Mouse (Mus musculus) induced T-regulatory cell, adult 2 months (primary cell): ENCODE measurements around the gene Tbc1d1.
A peak's percentile ranks its signal among the peaks of the same experiment; 100 is the strongest.

Experiments
- DNase-seq: peaks from one replicate; pipeline ENCODE4 v3.0.0-alpha.2; 2012; ENCODE audit warnings: low read depth

Tbc1d1 gene

DNA sequence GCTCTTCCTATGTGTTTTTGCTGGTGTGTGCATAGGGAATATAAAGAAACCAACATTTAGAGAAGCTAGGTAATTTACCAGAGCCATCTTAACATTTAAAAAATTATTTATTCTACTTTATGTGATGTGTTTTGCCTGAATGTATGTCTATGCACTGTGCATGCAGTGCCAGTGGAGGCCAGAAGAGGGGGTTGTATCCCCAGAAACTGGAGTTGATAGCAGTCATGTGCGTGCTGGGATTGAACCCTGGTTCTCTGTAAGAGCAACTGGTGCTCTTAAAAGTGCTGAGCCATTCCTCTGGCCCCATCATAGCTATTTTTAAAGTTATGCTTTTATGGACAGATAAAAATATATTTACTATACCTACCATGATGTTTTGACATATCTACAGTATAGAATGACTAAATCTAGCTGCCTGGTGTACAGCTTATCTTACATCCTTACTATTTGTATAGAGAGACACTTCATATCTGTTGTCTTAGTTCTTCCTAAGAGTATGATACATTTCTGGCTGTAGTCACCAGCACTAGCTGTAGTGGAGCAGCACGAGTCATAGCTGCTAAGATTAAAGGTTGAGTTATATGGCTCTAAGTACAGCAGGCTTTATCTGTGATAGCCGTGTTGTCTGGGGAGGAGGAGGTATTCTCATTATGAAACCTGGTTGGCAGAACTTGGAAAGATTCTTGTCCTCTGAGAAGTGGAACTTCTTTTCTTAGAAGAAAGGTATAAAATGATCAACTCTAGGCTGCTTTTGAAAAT is 83.0 kb downstream of the Tbc1d1 start:
- DNase-seq, result peak; percentile 29

DNA sequence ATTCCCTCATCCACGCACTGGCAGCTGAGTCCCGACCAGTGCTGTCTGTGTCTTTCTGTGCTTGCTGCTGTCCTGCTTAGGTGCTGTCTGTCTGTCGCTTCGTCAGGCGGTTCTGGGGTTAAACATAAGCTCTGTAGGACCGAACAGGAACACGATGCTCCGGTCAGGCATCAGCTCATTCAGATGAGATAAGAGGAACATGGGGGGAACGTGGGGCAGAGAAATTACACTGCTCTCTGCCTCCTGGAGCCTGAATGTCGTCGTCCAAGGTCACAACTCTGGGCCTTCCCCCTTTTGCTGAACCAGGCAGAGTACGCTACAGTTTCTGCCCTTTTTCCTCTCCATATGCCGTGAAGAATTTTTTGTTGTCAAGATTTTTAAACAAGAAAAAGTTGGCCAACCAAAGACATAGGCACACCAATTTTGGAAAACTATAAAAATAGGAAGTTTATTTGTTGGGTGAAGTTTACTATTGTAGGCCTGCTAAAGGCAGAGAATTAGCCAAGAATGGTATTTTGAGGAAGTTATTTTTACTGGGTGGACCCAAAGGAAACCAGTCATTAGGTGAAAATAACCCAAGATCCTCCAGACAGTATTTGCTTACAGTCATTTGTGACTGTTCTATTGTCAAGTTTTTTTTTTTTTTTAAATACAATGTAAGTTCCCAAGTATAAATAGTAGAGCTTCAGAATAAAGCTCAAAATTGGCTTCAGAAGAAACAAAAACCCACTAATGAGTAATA is 85.0 kb downstream of the Tbc1d1 start:
- no peak for DNase-seq

DNA sequence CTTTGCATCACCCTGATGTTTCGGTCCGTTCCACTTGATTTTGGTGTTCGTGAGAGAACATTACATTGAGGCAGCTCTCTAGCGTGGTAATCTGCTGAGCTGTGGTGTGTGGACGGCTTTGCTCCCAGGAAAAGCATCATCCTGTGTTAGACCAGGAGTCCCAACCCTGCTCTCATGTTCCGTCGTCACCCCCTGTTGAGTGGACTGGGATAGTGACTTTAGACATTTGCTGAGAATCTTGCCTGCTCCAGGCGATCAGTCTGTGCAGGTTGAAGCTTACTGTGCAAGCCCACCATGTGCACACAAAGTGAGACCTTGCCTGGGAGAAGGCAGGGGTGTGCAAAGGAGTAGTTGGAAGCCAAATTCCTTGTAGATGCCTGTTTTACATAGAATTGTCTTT is 85.8 kb downstream of the Tbc1d1 start:
- no peak for DNase-seq

DNA sequence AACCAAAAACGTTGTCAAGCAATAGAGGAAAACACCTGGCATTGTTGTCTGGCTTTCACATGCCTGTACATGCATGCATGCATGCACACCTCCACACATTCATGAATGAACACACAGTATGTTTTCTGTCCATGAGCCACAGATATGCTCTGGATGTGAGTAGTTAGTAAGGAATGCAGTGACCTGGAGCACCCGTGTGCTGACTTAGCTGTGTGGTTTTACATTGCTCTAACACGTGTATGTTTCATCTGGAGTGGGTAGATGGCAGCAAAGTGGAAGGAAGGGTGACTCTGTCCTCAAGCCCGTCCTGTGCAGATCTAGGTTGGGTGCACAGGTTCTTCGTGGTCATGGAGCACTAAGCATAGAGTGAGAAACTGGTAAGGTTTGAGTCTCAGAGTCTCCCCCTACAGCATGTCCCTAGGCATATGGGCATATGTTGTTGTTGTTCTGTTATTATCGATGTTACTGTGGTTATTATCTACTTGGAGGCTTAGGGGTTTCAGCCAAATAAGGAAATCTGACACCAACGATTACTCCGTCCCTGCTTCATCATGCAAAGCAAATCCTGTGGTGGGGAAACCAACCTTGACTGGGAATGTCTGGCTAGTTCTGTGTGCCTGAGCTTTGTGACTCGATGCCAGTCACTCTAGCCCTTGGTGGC is 86.8 kb downstream of the Tbc1d1 start:
- DNase-seq, result peak; percentile 27

DNA sequence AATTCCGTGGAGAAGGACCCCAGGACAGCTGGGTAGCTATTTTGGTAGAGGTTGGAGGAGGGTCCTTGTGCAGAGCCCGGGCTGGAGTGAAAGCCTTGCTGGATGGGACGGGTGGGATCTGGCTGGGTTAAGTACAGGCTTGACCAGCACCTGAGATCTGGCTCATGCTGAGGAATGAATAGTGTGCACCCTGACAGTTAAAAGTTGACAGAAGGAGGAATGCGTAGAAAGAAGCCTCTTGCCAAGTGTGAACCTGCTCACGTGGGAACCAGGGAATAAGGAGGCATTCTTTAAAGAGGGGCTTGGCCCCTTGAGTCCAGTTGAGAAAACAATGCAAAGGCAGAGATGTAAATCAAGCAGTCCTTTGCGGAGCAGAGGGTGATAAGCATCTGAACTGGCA is 87.6 kb downstream of the Tbc1d1 start:
- DNase-seq, result no peak

DNA sequence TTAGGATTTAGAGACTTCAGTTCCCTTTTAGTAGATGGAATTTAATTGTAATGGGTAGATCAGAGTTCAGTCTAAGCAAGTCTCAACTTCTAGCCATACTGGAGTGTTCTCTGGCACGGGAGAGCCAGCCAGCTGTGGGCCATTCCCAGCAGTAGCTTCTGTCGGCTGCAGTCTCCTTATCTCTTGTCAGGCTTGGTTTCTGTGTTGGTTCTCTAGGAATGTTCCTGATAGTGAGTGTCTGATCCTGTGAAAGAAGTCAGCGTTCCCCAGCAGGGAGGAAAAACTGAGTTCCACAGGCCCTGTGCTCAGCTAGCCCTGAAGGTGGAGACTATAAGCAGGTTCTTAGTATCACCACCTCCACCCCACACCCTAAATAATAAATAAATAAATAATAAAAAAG is 88.2 kb downstream of the Tbc1d1 start:
- no peak for DNase-seq

DNA sequence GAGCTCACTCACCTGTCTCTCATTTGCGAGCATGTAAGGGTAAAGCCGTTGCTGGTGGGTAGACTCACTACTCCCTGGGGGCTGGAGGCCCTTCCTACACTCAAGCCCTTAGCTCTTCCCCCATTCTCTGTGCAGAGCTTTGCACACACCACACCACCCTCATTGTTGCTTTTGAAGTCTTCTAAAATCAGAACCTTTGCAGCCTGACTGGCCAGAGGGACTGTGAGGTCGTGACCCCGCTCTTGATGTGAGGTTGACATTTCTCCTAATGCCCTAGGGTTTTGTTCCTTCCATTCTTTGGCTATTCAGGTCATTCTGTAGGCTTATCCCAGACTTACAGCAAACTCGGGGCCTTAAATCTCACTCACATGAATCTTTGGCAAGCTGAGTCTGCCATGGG is 88.6 kb downstream of the Tbc1d1 start:
- DNase-seq, result no peak

DNA sequence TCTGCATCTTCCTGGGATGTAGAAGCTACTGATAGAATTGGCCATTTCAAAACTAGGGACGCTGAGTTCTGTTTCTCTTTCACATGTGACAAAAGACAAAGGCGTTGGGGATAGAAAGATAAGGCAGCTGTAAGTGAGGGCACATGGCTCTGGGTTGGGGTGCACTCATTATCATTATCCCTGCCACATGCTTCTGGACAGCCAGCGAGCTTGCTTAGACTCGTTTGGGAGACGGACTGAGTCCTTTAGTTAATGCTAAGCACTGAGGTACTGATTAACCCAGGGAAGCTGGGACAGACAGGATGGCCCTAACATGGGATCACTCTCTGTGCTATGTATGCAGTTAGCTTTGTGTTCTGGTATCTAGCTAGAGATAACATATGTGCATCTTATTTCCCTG is 95.3 kb downstream of the Tbc1d1 start:
- DNase-seq, result no peak

DNA sequence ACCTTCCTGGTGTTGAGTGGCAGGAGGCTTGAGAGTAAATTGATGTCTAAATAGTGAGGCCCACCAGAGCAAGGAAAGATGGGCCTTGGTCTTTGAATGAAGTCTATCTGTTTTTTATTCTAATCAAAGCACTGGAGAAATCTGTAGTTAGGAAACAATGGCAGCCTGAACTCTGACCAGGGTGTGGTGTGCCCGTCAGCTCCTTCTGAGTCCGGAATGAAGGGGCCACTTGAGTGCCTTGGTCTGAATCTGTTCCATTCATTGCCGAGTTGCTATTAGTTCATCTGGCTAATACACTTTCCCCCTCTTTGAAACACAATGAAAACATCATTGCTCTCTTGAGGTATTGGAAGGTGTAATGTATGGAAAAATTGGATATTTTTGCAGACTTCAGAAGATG is 98.2 kb downstream of the Tbc1d1 start:
- no peak for DNase-seq

DNA sequence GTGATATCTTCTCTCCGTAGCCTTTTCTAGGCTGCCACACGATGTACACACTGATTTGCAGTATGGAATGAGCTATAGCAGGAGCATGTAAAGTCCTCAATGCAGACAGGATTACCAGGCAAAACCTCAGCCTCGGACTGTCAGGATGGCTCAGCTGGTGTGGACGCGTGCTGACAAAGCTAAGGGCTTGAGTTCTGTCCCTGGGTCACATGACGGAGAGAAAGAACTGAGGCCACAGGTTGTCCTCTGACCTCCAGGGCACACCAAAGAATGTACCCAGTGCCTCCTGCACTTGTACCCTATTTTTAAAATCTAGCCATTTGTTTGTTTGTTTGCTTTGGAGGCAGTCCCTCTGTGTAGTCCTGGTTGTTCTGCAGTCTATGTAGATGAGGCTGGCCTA is 98.9 kb downstream of the Tbc1d1 start:
- no peak for DNase-seq

DNA sequence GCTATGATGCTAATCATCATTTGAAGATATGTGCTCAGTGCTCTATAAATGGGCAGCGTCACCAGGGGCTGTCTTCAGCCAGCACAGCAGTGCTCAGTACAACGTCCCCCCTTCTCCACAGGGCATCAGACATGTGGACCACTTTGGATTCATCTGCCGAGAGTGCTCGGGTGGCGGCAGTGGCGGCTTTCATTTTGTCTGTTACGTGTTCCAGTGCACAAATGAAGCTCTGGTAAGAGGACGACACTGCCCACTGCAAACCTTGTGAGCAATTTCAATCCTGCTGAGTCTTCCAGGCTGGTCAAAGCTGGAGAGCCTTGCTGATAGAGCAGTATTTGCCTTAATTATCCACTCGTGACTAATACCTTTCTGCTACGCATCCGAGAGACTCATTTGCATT is 107.2 kb downstream of the Tbc1d1 start:
- DNase-seq, result no peak

DNA sequence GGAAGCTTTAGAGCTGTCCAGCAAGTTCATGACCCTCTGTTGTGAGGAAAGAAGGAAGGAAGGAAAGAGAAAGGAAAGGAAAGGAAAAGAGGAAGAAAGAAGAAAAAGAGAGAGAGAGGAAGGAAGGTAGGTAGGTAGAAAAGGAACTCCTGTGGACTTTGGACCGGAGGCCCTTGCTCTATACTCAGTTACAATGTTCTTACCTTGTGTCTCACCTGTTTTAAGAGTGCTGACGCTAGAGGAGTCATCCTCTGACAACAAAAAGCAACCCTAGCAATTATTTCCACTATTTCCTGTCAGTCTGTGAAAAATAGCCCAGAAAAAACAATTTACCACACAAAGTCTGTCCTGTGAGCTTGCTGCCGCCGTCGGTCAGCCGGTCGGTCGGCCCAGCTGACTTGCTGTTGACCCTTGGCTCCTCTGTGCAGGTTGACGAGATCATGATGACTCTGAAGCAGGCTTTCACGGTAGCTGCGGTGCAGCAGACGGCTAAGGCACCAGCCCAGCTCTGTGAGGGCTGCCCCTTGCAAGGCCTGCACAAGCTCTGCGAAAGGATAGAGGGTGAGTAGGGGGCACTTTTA is 107.9 kb downstream of the Tbc1d1 start:
- no peak for DNase-seq

DNA sequence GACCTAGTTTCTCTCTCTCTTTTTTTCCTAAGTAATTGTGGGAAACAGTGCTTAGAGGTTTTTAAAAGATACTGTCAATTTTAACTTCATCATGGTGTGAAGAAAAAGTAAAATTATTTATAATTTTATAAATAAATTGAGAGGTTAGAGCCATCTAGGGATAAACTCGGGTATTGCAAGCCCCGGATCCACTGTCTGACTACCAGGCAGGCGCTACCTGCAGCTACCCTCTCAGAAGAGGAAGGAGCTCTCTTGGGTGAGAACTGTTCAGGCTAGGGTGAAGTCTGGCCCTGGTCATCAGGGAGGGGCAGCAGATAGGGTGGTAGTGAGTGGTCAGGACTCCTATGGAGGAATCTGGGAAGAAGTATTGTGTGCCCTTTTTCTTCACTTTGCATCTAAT is 109.0 kb downstream of the Tbc1d1 start:
- DNase-seq, result peak; percentile 58

DNA sequence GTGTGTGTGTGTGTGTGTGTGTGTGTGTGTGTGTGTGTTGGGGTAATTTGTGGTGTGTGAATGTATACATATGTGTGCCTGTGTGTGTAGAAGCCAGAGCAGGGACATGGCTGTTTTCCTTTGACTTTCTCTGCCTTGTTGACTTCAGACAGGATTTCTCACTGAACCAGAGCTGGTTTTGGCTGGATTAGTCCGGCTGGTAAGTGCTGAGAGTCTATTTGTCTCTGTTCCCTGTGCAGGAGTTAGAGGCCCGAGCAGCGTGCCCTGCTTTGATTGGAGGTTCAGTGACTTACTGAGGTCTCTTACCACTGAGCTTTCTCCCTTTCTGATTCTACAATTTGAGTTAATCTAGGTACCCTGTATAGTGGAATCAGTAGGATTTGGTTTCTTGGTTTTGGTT is 109.8 kb downstream of the Tbc1d1 start:
- no peak for DNase-seq

DNA sequence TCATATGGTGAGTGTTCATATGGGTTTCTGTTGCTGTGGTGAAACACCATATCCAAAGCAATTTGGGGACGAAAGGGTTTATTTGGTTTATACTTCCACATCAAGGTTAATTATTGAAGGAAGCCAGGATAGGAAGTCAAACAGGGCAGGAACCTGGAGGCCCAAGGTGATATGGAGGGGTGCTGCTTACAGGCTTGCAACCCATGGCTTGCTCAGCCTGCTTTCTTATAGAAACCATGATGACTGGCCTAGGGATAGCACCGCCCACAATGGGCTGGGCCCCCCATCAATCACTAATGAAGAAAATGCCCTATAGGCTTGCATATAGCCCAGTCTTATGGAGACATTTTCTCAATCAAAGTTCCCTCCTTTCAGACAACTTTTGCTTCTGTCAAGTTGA is 110.4 kb downstream of the Tbc1d1 start:
- DNase-seq, result no peak

DNA sequence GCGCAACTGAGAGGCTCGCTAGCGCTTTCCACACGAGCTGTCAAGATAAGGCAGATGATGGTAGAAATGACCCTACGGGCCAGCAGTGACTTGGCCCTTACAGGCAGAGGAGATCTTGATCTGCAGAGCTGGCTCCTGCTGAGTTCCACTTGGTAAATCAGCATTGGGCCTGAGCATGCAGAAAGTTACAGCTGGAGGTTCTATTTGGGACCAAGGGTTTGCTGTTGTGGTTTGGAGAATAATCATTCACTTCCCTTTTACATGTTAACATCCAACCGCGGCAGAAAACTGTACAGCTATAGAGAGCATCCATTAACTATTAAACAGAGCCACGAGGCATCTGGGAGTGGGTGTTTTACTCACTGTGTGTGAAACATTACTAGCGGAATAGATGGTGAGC is 111.2 kb downstream of the Tbc1d1 start:
- no peak for DNase-seq

DNA sequence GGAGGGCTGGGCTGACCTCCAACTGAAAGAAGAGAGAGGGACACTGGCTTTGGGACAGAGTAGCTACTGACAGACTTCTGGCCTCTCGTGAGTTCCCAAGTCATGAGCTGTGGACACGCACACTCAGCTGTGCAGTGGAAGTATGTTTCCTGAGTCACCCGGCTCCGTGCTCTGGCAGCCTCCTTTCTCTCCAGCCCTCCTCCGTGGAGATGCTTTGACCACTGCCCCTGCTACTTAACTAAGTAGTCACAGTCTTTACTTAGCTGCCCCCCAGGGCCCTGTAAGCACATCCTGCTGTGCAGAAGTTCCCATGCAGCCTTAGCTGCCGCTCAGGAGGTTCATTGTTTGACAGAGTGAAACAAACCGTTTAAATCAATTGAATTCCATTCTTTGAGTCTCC is 113.6 kb downstream of the Tbc1d1 start:
- DNase-seq, result no peak

DNA sequence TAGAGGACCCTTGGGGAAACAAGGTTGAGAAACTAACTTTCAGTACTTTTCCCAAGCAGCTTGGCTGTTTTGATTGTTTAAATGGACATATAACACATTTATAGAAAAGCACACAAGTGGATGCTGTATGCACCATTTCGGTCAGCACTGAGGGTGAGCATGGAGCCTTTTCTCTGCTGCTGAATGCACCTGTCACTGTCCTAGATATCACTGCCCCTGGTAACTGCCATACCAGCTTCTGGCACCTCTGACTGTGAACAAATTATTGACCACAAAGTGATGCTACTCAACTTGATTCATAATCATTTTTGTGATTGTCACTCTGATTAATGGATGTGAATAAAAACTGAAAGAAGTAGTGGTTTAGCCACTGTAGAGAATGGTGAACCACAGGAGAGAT is 117.4 kb downstream of the Tbc1d1 start:
- DNase-seq, result no peak

DNA sequence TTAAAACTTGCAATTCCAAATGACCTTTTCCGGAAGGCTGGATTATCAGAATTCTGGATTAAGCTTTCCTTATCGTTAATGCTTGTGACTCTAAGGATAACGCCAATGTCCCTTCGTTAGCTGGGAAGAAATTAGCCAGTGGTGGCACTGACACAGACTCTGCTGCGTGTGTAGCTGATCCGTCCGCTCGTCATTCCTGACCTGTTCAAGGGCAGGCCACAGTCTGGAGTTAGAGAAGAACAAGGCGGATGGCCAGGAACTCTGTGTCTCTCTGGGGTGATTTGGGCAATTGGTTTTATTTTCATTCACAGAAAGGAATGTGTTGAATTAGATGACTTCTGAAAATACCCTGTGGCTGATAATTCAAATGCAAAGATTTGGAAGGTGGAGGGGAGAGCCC is 118.2 kb downstream of the Tbc1d1 start:
- DNase-seq, result no peak

DNA sequence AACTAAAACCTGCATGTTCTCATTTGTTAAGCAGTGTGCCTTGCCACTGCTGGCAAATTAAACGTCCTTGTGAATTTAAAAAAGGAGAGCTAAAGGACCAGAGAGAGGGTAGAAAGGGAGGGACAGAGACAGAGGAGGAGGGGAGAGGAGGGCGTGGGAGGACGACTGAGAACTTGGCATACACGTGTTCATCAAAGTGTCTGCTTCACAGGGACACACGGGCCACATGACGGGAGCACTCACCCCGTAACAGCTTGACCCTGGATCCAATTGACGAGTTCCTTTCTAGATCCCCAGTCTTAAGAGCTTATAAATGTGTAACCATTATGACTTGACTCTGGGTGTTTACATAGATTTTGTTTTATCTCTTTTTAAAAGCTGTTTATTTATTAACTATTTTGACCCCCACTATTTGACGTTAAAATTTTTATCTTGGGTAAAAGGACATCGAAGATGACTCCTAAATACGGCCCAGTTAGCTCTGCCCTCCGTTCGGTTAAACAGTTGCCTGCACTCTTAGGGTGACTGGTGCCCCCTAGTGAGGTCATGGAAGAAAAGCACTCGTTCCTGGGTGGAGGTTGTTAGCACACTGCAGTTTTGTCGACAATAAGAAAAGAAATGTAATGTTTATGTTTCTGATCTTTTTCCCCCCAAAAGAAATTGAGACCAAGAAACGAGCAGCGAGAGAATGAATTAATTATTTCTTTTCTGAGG is 118.8 kb downstream of the Tbc1d1 start:
- peak; percentile 66 for DNase-seq

DNA sequence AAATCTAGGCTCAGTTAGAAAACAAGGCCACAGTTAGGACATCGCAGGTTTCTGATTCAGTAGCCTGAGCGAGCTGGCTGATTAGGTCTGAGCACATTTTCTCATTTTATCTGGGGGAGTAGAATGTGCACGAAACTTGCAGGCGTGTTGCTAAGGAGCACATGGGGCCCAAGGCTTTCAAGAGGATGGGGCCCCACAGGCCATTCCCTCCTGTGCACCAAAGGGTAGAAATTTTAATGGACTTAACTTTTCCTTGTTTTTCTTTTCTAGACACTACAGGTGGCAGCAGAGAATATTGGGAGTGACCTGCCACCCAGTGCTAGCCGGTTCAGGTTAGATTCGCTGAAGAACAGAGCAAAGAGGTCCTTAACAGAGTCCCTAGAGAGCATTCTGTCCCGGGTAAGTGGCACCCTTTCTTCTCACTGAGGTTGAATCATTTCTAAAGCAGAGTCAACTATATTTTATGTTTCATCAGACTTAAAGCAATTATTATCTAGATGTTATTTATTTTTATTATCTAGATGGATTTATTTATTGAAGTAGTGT is 121.6 kb downstream of the Tbc1d1 start:
- no peak for DNase-seq

DNA sequence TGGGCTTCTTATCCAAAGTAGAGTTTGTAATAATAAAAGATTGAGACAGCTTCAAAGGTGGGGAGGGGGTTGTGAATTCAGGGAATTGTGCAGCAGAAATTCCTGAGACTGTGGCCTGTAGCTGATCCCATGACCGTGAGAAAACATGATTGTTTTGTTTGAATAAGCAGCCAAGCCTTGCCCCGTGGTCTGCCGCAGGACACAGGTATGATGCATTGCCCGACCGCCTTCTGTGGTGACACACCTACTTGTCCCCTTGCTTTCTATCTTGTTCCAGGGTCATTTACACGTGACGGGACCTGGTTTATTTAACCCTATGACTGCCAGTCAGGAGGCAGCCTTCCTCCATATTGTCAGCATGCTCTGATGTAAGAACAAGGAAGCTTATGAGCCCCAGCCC is 123.6 kb downstream of the Tbc1d1 start:
- DNase-seq, result no peak
